Mouse (Mus musculus): ENCODE data around the gene Msantd1.
"Not testable (repeated sequence)": the region's sequence is repeated elsewhere in the genome, so short reads cannot be mapped to it uniquely, and the experiment has no call there.

The Msantd1 gene

DNA sequence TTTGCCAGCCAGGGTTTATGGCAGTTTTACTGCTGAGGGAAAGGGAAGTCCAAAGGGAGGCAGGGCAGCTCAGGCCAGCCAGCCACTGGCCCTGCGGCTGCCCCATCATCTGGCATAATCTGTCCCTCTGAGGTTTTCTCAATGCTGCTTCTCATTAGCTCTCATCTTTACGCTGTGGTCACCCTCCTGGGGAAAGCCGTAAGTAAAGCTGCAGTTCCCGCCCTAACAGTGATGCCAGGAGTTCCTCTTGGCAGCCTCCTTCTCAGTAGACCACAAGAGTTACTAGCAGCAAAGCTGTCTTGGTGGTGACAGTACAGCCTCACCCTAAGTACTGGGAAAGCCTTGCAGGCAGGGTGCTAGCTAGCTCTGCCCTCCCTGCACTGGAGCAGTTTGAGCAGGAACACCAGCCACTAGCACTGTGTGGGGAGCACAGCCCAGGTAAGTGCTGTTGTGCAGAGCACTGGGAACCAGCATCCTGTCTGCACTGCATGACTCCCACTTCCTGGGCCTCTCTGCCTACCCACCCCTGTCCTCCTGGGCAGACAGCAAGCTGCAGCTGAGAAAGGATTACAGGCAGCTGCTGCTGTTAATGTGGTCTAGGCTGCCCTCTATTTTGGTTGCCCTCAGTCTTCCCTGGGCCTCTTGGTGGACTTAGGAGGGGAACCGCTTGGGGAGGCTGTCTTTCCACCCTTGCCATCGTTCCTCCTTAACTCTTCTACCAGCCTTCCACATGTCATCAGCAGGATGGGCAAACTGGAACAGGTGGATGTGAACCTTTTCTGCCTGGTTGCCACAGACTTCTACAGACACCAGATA is at the start of gene Msantd1:
Gene Msantd1, plus strand, starts transcription at position 103 of the 816 bp plus-strand sequence.
- DNase-seq (ENCODE audit: low read depth, low spot score) = no peak

DNA sequence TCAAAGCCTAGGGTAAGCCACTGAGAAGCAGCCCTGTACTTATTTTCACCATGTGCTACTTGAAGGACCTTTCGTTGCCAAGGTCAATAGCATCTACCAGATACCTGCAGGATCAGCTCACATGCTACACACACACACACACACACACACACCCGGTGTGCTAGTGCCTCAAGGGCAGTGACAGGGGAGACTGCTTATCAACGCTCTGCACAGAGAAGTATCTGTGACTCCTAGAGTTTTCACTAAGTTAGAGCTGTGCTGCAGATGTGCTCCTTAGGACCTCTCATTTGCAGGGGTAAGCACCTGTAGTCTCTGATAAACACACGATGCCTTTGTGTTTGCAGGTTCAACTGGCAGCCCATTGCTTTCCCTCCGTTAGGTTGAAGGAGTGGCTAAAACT is 42.4 kb upstream of the Msantd1 start:
- no peak for DNase-seq (ENCODE audit: low read depth, low spot score)

DNA sequence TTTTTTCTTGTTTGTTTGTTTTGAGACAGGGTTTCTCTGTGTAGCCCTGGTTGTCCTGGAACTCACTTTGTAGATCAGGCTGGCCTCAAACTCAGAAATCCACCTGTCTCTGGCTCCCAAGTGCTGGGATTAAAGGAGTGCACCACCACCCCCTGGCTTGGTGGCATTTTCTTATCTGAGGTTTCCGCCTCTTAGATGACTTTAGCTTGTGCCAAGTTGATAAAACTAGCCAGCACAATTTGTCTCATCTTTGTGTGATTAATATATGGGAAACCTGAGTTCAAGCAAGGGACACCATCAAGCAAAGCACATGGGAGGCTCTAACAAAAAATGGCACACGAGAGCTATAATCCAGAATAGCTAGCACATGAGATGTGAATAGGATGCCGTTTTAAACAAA is 27.5 kb upstream of the Msantd1 start:
- not testable (repeated sequence) for DNase-seq (ENCODE audit: low read depth, low spot score)

DNA sequence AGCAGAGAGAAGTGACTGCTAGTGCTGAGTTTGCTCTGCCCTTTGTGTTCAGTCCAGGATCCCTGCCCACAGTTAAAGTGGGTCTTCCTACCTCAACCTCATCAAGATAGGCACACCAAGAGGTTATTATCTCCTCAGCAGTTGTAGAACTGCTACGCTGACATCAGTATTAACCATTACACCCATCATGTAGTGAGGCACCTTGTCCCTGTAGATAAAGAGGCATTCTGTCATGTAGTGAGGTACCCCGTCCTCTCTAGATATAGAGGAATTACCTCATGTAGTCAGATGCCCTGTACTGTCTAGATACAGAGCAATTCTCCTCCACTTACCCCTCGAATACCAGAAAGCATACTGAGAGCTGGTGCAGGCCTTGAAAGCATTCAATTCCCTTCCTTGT is 26.8 kb upstream of the Msantd1 start:
- no peak for DNase-seq (ENCODE audit: low read depth, low spot score)

DNA sequence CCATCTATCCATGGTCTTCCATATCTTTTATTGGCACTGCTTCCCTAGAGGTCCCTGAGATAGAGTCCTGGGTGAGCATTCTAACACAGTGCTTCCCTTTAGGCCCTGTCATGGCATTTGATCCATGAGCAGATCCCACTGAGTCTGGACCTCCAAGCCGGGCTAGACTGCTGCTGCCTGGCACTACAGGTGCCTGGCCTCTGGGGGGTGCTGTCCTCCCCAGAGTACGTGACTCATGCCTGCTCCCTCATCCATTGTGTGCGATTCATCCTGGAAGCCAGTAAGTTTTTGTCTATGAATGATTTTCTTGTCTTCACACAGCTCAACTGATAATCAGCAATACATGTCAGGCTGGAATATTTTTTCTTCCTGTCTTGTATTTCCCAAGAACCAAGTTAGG is 22.6 kb upstream of the Msantd1 start:
- peak; percentile 41 for DNase-seq (ENCODE audit: low read depth, low spot score)

DNA sequence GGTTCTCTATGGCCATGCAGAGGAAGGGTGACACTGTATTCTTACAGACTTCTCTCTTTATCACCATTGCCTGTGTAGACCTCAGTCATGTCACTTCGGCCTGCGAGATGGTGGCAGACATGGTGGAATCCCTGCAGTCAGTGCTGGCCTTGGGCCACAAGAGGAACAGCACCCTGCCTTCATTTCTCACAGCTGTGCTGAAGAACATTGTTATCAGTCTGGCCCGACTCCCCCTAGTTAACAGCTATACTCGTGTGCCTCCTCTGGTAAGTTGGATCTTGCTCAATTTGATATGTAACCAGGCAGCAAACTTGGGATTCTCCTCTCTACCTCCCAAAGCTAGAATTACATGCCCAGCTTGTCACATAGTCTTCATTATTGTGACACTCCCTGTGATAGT is 18.6 kb upstream of the Msantd1 start:
- DNase-seq (ENCODE audit: low read depth, low spot score) = no peak

DNA sequence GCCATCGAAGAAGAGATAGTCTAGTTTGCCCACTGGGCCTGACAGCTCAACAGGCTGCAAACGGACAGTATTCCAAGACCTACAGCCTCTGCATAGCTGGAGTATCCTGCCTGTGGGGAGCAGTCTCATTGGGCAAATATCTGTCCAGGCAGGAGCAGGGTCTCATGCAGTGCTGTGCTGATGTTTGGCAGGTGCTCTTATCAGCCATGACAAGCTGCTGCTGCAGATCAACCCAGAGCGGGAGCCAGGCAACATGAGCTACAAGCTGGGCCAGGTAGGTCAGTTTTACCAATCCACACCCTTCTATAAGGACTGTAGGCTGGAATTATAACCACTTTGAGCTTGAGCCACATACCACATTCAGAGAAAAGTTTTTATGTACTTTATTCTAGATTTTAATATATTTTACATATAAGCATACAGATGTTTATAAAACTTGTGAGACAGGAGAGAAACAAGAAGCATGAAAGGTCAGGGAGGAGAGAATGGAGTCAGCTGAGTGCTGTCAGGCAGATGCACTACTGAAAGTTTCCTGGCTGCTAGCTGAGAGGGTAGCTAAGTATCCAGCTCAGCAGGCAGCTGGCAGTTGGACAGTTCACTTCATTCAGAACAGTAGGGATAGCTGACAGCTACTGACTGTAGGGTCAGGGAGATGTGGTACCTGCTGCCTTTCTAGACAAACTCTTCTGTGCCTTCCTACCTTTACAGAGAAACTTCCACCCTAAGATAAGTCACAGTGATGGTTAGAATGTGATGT is 10.9 kb upstream of the Msantd1 start:
- no peak for DNase-seq (ENCODE audit: low read depth, low spot score)

DNA sequence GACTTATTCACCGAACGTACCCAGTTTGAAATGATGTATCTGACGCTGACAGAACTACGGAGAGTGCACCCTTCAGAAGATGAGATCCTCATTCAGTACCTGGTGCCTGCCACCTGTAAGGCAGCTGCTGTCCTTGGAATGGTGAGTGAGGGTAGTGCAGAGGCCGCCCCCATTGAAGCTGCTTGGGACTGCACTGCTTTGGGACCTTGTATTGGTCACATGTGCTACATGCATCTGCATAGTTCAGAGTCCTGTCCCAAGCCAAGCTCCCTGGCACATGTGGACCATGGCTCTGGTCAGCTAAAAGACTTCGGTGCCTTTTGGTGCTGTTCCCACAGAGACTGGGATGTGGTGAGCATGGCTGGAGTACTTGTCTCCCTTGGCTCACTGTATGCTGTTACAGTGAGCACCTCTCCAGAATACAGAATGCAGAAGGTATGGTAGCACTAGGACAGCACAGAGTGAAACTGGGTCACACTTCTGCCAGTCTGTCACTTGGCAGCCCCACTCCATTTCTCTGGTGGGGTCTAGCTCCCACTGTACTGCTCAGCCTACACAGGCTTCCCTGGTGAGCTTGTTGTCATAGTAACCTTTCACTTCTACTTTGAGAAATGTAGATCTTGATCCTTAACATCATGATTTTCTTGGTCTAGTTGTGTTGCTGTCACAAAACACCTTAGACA is 7.9 kb upstream of the Msantd1 start:
- no peak for DNase-seq (ENCODE audit: low read depth, low spot score)

DNA sequence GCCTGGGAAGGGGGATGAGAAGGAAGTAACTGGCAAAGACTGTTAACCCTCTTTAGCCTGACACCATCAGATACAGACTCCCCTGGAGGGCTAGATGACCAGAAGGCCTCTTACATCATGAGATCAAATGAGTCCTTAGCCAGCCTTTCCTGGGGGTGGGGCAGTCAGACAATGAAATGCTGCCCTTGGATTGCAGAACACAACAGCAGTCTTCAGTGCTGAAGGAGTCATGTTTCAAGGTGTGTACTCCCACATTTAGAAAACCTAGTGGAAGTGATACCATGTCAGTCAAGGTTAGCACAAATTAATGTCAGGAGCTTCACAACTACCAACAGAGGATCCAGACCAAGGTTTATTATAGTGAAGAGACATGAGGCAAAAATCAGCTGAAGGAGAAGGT is 5.4 kb upstream of the Msantd1 start:
- peak; percentile 50 for DNase-seq (ENCODE audit: low read depth, low spot score)

DNA sequence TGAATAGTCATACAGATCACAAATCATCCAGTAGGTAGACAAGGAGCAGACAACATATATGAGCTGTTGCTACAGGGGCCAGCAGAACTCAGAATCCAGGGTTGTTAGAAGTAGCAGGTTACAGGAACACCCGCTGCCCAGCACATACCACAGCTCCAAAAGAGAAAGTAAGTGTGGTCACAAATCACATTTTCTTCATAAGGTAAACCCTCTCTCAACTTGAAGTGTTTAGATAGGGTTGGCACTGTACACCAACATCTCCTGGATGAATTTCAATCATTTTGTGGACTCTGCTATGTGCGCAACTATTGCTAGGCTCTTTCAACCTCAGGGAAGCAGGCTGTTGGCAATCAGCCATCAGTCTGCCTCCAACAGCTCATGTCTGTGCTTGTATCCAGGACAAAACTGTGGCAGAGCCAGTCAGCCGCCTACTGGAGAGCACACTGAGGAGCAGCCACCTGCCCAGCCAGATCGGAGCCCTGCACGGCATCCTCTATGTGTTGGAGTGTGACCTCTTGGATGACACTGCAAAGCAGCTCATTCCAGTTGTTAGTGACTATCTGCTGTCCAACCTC is 4.9 kb upstream of the Msantd1 start:
- DNase-seq (ENCODE audit: low read depth, low spot score) = peak; percentile 30

DNA sequence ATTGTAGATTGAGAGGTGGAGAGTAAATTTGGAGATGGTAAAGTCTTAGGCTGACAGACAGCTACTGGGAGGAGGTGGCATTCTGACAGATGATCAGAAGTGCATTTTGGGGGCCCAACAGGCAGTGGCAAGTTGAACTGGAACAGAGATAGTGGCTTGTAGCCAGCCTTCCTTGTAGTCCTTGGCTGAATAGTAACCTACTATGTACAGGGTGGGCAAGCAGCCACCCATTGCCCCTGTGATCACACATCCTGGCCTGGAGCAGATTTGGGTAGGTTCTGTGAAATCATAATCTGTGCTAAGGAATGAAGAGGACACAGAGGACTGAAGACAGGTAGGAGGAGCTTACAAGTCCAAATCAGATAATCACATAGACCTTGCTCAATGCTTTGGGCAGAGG is 3.4 kb upstream of the Msantd1 start:
- no peak for DNase-seq (ENCODE audit: low read depth, low spot score)

DNA sequence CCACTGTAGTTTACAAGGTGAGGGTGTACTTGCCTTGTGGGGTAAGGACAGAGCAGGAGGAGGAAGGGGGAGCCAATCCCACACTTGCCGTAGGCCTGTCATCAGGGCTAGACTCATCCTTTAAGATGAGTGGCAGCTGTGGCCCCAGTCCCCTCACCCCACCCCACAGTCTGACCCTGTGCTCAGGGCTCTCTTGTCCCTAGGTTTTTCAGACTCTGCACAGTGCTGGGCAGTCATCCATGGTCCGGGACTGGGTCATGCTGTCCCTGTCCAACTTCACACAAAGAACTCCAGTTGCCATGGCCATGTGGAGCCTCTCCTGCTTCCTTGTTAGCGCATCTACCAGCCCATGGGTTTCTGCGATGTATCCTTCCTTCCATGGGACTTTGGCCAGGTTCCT is 582 bp upstream of the Msantd1 start:
- no peak for DNase-seq (ENCODE audit: low read depth, low spot score)

DNA sequence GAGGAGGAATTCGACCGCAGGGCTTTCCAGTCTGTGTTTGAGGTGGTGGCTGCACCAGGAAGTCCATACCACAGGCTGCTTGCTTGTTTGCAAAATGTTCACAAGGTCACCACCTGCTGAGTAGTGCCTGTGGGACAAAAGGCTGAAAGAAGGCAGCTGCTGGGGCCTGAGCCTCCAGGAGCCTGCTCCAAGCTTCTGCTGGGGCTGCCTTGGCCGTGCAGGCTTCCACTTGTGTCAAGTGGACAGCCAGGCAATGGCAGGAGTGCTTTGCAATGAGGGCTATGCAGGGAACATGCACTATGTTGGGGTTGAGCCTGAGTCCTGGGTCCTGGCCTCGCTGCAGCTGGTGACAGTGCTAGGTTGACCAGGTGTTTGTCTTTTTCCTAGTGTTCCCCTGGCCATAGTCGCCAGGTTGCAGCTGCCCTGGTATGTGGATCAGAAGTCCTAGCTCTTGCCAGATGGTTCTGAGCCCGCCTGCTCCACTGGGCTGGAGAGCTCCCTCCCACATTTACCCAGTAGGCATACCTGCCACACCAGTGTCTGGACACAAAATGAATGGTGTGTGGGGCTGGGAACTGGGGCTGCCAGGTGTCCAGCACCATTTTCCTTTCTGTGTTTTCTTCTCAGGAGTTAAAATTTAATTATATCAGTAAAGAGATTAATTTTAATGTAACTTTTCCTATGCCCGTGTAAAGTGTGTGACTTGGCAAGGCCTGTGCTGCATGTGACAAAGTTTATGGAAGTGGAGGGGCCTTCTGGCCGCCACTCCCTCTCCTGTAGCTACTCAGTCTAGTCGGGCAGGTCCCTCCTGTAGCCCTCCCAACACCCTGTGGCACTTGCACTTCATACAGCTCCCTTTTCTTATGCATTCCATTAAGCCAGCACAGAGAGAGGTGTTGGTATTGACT is 1.2 kb downstream of the Msantd1 start:
- peak; percentile 85 for DNase-seq (ENCODE audit: low read depth, low spot score)

DNA sequence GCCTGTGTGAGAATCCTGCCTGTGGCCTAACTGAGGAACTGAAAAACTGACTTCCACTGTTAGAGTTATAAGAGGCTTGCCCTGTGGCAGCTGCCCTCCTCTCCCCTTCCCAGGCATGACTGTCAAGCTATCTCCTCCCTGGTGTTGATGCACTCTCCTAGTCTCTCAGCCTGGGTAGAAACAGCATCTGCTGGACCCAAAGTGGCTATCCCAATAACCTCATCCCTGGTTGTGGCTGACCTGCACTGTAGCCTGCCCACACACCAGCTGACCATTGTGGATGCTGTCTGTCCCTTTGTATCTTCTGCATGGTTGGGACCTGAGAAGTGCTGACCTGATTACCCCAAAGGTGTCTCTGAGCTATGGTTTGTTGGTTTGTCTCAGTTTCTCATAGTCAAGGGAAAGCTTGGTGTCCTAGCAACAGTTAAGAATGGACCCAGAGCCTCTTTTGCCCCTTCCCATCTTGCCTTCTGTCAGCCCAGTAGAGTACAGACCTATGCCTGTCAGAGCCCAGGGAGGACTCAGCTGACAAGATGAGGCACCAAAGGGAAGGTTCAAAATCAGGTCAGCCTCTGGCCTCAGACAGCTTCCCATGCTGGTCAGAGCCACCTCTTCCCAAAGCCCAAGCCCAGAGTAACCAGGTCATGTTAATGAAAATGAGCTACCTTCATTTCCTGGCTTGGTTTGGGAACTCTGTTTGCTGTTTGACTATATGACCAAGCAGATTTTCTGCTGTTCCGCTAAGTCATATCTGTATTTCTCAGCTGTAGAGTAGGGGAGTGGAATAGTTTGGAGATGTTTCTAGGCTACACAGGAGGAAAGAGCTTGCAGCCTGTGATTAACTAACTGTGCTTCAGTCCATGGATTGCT is 2.1 kb downstream of the Msantd1 start:
- DNase-seq (ENCODE audit: low read depth, low spot score) = no peak

DNA sequence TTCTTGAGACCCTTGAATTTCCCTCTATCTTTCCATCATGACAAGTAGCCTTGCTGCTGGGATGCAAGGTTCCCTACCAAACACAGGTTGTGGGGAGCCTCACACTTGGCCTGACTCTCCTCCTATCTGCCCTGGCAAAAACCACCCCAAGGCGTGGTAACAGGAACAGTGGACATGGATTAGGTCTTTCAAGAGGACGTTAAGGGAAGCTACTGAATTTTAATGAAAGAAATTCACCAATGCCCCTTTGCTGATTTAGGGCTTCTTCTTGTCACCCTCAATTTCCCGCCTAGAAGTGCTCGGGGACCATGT is 2.6 kb downstream of the Msantd1 start:
- no peak for DNase-seq (ENCODE audit: low read depth, low spot score)

DNA sequence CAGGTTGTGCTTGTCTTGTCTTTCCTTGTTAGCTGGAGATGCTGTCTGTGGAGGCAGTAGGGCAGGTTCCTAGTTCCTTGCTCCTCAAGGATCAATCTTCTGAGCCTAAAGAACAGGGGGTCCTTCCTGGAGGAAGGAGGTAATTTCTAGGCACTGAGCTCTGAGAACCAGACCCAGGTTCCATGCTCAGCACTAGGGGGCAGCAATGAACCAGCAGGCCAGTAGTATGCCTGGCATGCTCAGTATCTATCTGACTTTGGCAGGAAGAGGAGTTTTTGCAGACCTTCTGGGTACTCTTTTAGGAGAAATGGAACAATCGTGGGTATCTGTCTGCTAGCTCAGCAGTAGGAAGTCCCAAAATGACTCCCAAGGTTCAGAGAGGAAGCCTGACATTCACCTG is 8.0 kb downstream of the Msantd1 start:
- DNase-seq (ENCODE audit: low read depth, low spot score) = peak; percentile 64

DNA sequence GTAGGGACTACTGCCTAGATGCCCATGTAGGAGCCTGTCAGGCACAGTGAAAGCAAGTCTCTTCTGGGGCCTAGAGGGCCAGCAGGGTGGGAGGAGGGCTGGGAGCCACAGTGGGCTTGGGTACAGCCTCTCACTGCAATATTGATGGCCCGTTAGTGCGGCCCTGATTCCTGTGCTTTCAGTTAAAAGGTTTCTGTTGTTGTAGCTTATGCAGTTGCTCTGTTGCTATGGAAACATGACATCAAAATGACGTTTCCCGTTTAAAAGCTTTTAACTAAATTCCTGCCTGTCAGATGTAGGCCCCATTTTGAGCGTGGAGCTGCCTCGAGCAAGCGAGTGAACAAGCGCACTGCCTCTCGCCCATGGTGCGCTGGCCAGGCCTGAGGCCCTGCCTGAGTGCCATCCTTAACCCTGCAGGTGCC is 9.4 kb downstream of the Msantd1 start:
- DNase-seq (ENCODE audit: low read depth, low spot score) = peak; percentile 20

DNA sequence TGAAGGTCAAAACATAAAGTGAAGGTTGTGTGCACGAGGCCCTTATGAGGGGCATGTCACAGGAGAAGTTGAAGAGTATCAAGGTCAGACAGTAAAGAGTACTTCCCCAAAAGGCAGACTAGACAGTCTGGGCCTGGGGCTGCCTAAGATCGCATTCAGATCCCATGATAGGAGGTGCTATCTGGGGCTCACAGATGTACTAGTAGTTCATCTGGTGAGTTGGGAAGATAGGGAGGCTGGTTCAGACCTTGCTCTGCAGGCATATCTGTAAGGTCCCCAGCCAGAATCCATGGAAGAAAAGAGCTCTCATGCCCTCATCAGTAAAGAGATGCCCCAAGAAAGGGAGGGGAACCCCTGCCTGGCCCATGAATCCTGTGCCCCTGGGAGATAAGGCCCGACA is 11.0 kb downstream of the Msantd1 start:
- DNase-seq (ENCODE audit: low read depth, low spot score) = no peak

DNA sequence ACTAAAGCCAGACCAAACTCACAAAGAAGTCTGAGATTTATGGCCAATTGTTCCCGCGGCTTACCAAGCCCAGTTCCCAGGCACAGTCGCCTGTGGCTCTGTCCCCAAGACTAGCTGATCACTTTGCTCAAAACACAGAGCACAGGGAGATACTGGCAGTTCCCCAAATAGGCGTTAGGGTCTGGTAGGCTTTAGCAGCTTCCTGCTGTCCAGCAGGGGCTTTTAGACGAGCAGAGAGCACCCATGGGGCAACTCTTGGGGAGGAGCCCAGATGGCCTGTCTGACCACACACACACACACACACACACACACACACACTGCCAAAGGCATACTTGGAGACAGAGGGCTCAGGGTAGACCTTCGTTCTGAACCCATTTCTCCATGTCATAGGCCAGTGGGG is 14.7 kb downstream of the Msantd1 start:
- DNase-seq (ENCODE audit: low read depth, low spot score) = no peak

DNA sequence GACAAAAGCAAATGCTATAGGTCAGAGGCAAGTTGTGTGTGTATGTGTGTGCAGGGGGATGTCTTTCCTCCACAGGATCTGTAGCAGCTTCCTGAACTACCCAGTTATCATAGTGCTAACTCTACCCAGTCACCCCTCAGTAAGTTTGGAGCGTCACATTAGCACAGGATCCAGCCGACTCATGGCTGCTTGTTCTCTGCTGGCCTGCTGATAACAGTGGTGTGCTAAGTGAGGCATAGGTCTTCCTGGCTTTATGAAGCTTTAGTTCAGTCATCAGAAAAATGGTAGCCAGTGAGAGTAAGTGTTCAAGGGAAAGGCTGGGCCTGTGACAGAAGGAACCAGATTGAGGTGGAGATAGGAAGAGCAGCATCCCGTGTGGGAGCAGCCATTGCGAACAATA is 16.1 kb downstream of the Msantd1 start:
- no peak for DNase-seq (ENCODE audit: low read depth, low spot score)
